Mouse (Mus musculus) spleen, postnatal 4 days (tissue): ENCODE results near the gene Twnk.

Source experiments
- DNase-seq, 2 experiments: peaks; one replicate each; pipeline ENCODE4 v3.0.0; 2022; ENCODE audit warnings: low spot score in 2 of 2

Gene Twnk

DNA sequence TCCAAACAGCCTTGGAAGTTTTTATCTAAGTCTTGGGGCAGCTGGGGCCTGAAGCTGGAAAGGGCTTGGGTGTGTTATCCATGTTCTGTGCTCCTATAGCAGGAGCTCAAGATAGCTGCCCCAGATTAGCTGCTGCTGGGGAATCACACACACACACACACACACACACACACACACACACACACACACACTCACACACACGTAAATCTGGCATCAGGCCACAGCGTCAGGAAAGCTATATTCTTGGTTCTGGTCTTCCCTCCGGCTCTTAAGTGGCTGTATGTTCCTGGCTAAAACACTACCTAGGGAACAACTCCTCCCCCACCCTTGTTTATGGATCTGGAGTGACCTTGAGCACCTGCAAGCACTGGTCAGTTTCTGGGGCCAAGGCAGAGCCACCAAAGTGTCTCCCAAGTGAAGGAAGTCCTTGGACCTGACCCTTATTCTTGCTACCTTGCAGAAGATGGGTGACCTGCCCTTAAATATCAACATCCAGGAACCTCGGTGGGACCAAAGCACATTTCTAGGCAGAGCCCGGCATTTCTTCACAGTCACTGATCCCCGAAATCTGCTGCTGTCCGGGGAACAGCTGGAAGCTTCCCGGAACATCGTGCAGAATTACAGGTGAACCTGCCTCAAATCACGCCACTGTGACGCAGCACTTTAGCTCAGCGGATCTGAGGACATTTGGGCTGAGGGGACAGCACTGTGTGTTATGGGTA, 43.3 kb downstream of the Twnk start:
- DNase-seq, result no peak

DNA sequence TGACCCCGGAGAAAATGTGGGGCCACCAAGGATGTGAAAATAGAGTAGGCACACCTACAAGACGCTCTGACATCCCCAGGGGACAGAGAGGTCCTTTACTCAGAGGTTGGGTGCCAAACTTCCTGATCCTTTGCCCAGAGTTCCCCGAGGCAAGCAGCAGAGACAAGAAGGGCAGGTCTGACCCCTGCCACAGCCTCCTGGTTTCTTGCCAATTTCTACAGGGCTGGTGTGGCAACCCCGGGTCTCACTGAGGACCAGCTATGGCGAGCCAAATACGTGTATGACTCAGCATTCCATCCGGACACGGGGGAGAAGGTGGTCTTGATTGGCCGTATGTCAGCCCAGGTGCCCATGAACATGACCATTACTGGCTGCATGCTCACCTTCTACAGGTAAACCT, 44.1 kb downstream of the Twnk start:
- DNase-seq, result no peak

DNA sequence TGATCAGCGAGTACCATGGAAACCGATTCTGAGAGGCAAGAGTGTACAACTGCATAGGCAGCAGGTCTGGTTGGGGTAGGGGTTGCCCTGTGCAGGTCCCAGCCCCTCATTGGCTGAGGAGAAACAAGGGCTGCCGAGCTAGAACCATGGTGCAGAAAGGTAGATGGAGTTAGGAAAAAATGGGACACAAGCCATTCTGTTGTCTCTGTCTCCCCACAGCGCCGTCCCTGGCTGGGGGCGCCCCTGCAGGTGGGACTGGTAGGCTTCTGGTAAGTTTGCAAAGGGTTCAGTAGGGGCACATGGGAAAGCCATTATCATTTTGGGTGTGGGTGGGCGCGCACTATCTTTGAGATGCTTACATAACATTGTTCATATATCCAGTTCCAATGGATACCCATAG, 48.0 kb downstream of the Twnk start:
- DNase-seq, result no peak

- no peak for DNase-seq
Measured at GRCm38 (mm10) chr19:45054892-45055690, 49.6 kb downstream of the Twnk start.

DNA sequence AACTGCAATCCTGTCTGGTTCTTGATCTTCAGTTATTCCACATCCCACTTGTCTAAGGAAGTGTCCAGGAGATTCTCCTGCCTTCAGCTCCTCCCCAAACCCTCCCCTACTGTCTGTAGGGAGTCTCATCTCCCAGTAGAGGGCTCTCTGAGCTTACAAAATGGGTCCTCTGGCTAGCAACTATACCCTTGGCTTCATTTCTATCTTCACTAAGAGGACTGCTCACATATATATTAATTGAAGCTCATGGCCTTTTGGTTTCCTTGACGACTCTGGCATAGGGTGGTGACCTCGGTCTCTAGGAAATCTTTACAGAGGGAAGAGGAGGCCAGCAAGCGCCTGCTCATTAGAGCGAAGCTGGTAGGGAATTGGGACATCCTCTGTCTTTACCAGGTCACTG, 50.9 kb downstream of the Twnk start:
- DNase-seq, result no peak

DNA sequence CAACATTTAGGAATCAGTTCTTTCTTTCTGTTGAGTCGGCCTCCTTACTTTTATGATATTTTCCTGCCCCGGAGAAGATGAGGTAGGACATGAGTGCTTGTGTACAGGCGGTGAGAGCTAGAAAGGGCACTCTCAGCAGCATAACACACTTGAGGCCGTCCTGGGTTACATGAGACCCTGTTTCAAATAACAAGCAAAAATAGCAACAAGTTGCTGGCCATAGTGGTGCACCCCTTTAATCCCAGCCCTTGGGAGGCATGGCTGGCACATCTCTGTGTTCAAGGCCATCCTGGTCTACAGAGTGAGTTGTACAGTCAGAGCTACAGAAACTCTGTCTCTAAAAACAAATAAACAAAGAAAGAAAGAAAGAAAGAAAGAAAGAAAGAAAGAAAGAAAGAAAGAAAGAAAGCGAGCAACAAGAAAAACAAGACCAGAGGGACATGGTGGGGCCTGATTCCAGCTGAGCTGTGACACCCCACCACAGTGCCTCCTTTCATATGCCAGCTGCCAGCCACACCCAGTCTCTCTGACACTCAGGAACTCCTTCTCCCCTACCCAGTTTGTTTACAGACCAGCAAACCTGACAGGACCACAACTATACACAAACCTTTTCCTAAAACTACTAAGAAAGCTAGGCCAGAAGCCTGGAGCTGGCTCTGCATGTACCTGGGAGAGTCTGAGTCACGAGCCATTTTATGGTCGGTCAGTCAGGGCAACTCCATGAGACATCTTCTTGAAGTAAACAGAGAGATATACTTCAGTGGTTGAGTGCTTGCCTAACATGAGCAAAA, 51.6 kb downstream of the Twnk start:
- DNase-seq, result no peak

GRCm38 (mm10) chr19:45057724-45058112, 52.3 kb downstream of the Twnk start:
- DNase-seq, result no peak

DNA sequence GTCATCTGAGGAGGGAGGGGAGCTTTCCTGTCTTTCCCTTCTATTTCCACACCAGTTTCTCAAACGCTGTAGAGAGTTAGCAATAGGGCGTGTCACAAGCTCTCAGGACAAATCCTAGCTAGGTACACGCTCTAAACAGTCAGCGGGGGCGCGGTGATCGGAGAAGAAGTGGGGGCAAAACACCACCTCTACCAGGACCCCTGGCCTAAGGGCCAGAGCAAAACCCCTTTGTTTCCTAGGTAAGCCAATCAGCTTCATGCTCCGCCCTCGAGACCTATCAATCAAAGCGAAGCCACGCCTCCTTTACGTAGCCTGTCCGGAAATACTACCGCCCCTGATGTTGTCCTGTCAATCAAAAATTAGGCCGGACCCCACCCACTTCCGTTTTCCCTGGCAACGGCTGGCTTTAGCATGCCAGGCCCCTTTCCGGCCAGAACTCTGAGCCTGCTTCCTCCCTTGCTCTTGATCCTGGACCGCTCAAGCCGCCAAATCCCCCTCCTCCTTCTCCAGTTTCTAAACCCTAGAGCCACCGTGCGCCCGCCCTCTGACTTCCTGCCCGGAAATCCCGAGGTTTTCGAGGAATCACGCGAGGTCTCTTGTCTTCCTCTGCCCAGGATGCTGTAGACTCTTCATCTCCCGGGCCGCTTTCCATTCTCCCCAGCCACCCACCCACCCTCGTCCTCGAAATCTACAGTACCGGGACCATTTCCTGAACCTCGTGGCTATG, 52.8 kb downstream of the Twnk start:
- peak; percentile 90 to 92 for DNase-seq

- DNase-seq, result peak in 1 of 2 experiments; percentile 23
Measured at GRCm38 (mm10) chr19:45058841-45059240, 53.4 kb downstream of the Twnk start.
